Mouse (Mus musculus) ZHBTc4 (cell line): ENCODE results near the gene Trpc1.

Experiments
- DNase-seq: peaks from one replicate; pipeline ENCODE4 v3.0.0-alpha.2; 2011; ENCODE audit warnings: low read depth, low spot score

The Trpc1 gene

DNA sequence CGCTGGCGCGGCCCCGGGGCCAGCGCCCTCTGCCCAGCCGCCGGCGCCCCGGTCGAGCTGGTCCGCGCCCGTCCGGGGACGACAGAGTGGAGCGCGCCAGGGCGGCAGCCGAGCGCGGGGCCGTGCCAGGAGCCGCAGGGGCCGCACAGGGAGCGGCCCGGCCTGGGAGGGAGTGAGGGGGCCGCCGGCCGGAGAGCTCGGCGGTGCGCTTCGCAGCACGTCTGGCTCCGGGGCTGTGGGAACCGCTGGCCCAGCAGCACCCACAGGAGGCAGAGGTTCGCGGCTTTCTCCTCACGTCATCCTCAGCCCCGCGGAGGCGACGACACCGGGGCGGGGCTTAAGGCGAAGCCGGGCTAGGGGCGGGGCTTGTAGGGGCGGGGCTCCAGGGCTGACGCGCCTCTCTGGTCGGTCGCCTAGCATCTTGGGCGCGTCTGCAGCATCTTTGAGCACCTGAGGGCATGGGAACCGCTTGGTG lies at the start of gene Trpc1:
TSS of gene Trpc1 (minus strand) at position 339 of the 475 bp plus-strand sequence.
- peak; percentile 94 for DNase-seq

DNA sequence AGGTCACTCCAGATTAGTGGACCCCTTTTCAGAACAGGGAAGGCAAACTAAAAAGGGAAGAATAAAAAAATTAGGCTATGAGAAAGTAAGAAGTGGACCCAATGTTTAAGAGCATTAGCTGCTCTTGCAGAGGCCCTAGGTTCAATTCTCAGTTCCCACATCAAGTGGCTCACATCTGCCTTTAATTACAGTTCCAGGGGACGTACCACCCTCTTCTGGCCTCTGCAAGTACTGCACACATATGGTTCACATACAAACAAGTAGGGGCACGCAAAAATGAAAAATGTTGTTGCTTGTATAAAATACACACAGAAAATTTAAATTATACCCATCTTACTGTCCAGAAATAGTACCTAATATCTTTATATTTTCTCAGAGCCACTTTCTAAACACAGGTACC lies 46.1 kb upstream of the Trpc1 start:
- DNase-seq = peak; percentile 62

DNA sequence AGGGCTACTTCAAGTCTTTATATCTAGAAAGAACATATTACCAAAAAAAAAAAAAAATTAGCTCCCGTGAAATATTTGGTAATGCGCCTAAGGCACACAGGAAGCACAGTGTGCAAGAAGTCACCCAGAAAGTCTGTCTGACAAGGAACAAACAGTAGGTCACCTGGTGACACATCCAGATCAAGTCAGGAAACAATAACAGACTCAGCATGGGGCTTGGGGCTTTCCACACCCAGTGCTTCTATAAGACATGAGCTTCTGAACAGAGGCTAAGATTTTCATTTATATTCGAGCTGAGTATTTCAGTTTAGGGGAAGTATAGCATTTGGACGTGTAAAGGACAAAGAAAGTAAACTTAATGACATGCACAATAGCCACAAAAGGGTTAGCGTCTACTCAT lies 45.7 kb upstream of the Trpc1 start:
- DNase-seq = peak; percentile 10

GRCm38 (mm10) chr9:95795077-95795784 lies 45.1 kb upstream of the Trpc1 start:
- DNase-seq = no peak

DNA sequence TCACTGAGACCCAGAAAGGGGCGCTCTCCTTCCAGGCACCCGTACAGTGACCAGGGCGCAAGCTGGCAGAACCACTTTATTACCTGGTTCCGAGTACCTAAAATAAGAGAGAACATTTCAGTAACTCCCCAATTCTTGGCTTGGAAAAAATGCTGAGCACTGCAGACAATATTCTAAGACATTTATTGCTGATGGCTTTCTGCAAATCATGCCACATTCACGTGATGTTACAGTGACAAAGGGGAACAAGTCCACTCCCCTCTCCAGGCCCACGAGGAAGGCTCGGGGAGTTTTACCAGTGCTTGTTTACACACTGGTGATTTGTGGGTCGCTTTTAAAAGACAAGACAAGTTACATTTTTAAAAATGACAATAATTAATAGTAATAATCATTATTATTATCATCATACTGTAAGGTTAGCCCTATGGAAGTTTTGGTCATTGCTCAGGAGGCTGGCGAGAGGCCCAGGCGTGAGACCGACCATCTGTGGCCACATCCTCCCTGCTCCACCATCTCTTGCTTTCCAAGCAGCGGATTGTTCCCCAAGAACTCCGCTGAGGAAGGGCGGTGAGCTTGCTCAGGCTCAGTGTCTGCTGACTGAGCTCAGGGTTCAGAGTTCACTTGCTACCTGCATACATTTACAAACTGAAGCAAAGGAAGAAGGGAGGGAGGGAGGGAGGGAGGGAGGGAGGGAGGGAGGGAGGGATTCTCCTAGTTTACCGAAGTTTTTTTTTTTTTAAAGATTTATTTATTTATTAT lies 44.0 kb upstream of the Trpc1 start:
- no peak for DNase-seq

- DNase-seq = no peak
Measured at GRCm38 (mm10) chr9:95784888-95785511, 34.8 kb upstream of the Trpc1 start.

DNA sequence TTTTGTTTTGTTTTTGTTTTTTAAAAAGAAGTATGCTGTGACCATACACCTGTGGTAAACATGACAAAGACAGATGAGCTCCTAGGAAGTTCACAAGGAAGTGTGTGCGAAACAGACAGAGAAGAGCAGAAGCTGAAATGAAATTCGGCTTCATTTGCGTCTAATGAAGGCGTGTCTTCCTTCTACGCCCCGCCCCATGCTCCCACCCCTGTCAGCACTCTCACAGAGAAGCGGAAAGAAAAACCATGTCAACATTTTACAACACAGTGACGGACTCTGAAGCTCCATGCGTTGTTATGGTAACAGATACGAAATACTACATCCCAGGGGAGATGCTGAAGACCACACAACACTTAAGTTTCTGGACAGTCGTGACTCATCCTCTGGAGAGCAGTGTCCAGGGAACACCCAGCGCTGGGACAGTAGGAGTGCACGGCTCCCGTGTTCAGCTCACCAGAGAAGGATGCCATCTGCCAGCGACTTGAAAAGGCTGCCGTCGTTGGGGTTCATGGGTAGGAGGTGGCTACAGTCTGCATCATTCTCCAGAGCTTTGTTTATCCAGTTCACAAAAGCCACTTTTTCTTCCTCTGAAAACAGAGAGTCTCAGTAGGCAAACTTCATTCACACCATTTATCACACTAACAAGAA lies 33.6 kb upstream of the Trpc1 start:
- DNase-seq = no peak

GRCm38 (mm10) chr9:95771671-95772070 lies 21.5 kb upstream of the Trpc1 start:
- no peak for DNase-seq

DNA sequence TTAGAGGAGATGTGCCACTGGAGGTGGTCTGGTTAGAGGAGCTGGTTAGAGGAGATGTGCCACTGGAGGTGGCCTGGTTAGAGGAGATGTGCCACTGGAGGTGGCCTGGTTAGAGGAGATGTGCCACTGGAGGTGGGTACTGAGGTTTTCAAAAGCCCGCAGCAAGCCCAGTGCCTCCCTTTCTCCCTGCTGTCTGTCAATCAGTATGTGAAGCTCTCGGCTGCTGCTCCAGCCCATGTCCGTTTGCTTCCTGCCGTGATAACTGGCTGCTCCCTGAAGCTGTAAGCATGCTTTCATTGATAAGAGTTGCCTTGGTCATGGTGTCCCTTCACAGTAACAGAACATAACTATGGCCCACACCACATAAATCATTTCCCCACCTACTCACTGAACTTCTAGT lies 13.0 kb upstream of the Trpc1 start:
- no peak for DNase-seq

- no peak for DNase-seq
Measured at GRCm38 (mm10) chr9:95762228-95762627, 12.1 kb upstream of the Trpc1 start.

DNA sequence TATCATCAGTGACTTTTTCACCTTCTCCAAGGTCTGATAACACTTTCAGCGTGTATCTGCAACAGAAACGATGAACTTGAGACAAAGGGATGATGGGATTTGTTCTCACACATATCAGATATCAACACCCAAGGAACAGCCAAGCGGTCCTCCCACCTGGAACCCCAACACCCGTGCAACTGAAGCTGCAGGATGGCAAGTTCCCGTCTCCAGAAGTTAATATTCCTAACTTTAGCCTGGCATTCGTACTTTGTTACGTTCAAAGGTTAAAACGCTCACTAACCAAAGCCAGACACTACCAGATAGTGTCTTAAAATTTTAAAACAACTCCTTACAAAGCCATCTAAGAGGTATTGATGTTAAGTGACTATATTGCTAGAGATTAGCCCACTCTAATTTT lies 11.2 kb upstream of the Trpc1 start:
- no peak for DNase-seq

GRCm38 (mm10) chr9:95750746-95751145 lies 571 bp upstream of the Trpc1 start:
- no peak for DNase-seq

DNA sequence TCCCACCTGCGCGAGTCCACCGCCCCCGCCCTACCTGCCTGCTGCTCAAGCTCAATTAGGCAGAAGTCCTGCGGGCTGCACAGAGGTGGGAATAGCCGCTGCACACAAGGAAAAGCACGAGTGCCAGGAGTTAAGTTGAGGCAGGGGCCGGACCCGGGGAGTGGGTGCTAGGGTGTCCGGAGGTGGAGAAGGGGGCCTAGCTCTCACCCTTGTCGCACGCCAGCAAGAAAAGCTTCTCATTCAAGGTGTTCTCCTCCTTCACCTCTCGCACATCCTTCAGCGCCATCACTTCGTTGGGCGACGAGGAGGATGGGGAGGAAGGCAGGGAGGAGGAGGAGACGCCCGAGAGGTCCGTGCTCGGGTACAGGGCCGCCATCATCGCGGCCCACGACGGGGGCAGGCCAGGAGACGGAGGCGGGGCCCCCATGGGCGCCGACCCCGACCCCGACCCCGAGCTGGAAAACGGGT lies 680 bp downstream of the Trpc1 start:
- DNase-seq = peak; percentile 42

DNA sequence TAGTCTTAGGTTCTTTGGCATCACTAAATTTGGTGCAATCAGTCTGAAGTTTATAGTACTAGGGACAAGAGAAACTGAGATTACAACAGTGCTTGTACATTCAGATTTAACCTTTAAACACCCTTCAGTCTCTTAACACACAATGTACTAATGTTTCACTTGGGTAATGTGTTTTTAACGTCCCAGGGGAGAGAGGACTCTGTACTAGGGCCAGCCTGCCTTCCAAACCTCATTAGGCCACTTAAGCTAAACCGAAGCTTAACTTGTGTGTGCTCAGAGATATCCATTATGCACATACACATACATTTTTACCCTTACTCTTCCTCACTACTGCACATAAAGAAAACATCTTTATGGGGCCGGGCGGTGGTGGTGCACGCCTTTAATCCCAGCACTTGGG lies 2.9 kb downstream of the Trpc1 start:
- DNase-seq = no peak

- DNase-seq = no peak
Measured at GRCm38 (mm10) chr9:95744845-95745613, 5.1 kb downstream of the Trpc1 start.

DNA sequence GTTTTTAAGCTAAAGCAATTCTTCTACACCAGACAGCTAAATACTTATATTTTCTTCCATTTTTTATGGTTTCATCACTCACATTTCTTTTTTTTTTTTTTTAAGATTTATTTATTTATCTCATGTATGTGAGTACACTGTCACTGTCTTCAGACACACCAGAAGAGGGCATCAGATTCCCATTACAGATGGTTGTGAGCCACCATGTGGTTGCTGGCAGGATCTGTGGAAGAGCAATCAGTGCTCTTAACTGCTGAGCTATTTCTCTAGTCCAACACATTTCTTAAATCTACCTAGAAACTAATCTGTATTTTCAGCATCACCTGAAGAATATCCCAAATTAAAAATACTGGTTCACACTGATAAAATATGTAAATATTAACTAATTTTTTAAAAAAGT lies 13.9 kb downstream of the Trpc1 start:
- DNase-seq = no peak

DNA sequence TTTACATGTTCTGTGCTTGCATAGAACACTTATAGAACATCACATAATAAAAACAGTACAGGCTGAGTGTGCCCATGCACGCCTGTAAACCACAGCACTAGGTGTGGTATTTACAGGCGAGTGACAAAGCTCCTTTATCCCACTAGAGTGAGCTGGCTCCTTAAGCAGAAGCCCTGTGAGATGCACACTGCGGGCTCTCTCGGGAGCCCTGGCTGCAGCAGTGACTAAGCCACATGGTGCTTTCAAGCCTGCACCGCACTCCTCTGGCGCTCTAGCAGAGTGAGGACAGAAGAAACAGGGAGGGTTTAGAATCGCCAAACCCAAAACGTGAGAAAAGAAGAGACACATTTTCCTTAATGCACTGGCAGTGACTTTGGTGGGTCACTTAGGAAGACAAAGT lies 37.6 kb downstream of the Trpc1 start:
- peak; percentile 17 for DNase-seq

- peak; percentile 70 for DNase-seq
Measured at GRCm38 (mm10) chr9:95708943-95709342, 41.2 kb downstream of the Trpc1 start.

DNA sequence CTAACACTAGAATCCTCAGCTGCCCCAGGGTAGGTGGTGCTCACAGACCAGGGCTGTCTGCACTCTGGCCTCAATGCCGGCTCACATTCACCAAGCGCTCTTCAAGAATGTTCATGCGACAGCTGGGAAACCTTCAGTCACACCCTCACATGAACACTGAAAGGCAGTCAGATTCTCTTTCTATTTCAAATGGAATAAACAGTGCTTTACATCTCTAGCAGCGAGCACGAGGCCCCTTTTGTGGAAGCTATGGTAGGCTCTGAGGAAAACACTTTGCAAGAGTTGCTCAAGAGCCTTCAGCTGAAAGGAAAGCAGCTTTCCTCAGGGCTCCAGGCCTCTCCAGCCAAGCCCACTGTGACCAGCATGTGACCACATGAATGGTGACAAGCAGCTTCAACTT lies 44.8 kb downstream of the Trpc1 start:
- DNase-seq = no peak

DNA sequence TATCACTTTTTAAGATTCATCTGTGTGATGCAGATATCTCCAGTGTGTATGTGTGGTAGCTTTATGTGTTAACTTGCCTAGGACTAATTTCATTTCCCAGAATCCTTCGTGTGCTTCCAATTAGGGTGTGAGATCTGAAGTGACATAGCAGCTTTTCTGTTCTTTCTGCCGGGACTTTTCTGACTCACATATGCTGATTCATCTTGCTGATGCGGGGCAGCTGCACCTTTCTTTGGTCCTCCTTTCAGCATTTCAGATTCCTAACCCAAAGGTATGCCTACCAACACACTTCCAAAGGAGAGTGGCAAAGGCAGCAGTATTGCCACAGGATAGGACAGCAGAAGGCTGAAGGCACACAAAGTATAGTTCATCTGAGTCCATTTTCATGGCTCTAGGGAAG lies 46.1 kb downstream of the Trpc1 start:
- DNase-seq = no peak

DNA sequence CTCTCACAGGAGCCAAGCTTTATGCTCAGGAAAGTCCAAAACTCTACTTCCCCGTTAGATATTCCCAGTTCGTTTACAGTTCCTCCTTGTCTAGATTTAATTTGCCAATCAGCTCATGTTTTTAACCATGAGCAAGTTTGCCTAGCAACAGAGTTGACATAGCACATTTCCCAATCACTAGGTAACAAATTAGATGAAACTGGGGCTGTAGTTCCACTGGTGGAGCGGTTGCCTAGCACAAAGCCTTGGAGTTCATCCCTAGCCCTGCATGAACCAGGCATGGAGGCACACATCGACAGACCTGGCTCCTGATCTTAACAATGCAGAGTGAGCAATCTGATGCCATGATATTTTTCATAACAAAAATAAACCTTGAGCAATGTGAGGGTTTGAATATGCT lies 50.9 kb downstream of the Trpc1 start:
- DNase-seq = no peak
